Mouse (Mus musculus): ENCODE measurements around the gene Il7r.

DNA sequence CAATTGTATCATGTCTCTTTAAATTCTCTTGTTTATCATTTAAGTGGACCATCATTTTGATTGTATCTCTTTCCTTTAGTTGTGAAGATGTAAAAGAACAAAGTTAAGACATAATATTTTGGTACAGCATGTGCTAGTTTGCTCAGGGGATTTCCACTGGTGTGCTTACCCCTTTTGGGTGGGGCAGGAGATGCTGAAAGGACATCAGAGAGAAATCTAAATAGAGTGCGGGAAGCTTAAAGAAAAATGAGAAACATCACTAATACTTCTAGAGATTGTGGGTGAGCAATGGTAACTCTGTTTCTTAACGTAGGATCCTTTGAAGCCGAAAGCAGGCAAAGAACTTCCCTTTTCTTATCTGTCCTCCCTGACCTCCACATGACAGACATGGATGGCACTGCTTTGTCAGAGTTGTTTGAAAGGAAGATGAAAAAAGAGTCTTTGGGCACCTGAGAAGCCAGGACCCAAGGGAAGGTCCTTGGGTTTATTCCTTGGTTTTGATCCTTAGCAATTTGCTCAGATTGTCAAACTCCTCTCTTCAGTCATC is 3.5 kb upstream of the Il7r start:
- TF ChIP-seq CTCF (IDR thresholded peaks at IDR 0.05; ENCODE audit: low read depth) = no peak
- no peak for TF ChIP-seq EP300 (IDR thresholded peaks at IDR 0.05; ENCODE audit: low read depth)
